Mouse (Mus musculus) yolk sac, embryonic 10.5 days (tissue): ENCODE measurements around the gene Phf23.

Experiments used
- DNase-seq: peaks from one replicate; pipeline ENCODE4 v3.0.0-alpha.2; 2017; ENCODE audit warnings: low spot score

Phf23 gene

DNA sequence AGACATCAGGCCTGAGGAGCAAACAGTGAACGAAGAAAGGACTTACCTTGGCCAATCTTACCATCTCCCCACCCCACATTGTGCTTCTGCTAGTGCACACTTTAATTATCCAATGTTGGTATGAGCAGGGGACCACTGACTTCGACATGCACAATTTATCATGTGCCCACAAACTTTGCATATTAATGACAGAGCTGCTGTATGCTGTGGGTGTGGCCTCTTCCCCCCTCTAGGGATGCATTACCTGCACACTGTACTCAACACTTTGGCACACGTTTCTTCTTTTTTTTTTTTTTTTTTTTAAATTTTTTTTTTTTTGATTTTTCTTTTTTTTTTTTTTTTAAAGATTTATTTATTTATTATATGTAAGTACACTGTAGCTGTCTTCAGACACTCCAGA, 24.8 kb upstream of the Phf23 start:
- DNase-seq: no peak

DNA sequence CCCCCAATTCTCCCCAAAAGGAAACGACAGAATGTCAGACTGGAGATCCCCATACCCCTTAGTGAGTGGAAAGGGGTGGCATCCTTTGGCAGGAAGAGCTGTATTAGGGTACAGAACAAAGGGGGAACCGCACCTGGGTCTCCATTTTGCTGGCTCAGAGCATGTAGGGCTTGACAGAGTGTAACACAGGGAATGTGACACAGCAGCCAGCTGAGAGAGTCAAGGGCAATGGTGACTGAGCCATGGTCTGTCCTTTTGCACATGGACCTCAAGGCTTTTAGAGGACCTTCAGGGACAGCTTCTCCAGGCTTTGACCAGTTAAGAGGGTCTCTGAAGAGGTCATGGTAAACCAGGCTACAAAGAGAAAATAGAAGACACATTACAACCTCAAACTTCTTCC, 20.7 kb upstream of the Phf23 start:
- no peak for DNase-seq

GRCm38 (mm10) chr11:69976271-69976670, 19.3 kb upstream of the Phf23 start:
- DNase-seq: no peak

DNA sequence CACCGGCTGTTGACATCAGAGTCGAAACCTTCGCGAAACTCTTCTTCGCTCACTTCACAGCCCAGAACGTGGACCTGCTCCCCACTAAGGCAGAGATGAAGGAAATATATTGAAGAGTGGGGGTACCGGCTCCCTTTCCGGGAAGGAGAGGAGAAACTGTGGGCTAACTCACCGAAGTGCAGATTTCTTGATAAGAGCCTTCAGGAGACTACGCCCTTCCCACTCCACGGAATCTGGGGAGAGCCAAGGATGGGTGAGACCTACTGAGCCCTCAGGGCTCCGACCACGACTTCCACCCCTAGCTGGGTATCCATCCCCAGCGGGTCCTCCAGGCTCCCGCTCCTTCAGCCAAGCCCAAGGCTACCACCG, 15.8 kb upstream of the Phf23 start:
- no peak for DNase-seq

- DNase-seq: peak; percentile 100
These were observed 15.1 kb upstream of the Phf23 start for GRCm38 (mm10) chr11:69980196-69981140.

- DNase-seq: no peak
These were observed 14.3 kb upstream of the Phf23 start, which contains the start of gene Ctdnep1 for GRCm38 (mm10) chr11:69981141-69981762. Gene Ctdnep1 (plus strand): TSS chr11:69981156.

GRCm38 (mm10) chr11:69982225-69982624, 13.4 kb upstream of the Phf23 start, which contains the start of gene Elp5:
Gene Elp5 (minus strand): TSS chr11:69982517.
- DNase-seq: no peak

- no peak for DNase-seq
These were observed 12.7 kb upstream of the Phf23 start for GRCm38 (mm10) chr11:69982877-69983276.

DNA sequence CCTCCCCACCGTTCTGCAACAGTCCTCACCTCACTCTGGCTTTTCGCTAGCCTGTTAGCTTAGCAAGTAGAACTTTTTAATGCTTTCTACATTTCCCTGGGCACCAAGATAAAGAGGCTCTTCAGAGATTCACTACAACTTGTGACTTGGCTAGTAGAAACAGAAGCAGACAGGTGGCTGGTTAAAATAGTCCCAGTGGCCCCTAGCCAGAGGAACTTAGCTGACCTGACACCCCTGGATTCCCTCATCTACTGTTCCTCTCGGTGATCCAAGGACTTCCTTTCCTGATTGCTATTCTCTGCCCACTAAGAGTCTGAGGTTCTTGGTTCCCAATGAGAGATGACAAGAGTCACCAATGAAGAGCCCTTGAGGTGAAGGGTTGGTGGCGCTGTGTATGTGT, 12.2 kb upstream of the Phf23 start:
- no peak for DNase-seq

- DNase-seq: no peak
These were observed 11.1 kb upstream of the Phf23 start for GRCm38 (mm10) chr11:69984431-69984830.

- DNase-seq: no peak
These were observed 5.6 kb upstream of the Phf23 start for GRCm38 (mm10) chr11:69989949-69990348.

DNA sequence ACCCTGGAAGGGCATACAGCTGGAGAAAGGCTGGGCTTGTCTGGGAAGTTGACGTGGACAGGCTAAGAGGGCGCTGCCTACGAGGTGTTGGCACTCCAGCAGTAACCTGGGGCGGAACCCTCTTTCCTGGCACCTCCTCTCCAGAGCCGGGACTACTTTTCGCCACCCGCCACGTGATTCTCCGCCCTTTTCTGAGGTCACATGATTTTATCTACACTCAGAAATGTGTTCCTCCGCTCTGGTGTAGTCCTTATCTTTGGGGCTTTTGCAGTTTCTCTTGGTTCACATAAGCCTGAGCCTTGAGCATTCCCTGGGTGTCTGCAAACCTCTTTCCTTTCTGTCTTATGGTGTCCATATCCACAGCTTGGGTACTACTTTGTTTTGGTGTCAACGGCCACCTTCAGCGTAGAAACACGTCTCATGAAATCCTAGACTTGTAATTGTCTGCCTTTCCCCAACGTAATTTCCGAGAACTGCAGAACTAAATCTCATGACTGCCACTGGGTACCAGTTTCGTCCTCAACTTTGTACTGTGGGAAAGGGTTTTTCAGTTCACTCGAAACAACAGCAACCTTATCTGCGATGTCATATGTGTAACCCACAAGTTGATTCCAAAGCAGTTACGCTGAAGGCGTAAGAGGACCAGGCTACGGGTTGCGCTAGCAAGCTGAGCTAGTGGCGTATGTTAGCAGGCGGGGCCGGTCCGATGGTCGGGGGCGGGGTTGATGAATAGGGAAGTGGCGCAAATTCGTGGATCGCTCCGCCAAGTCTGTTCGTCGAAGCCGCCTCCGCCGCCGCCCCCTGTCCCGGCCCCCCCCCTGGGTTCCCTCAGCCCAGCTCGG, 4.5 kb upstream of the Phf23 start, which contains the start of gene Gabarap:
TSS of gene Gabarap (plus strand) at position 294 of the 842 bp plus-strand sequence.
- DNase-seq: peak; percentile 97

DNA sequence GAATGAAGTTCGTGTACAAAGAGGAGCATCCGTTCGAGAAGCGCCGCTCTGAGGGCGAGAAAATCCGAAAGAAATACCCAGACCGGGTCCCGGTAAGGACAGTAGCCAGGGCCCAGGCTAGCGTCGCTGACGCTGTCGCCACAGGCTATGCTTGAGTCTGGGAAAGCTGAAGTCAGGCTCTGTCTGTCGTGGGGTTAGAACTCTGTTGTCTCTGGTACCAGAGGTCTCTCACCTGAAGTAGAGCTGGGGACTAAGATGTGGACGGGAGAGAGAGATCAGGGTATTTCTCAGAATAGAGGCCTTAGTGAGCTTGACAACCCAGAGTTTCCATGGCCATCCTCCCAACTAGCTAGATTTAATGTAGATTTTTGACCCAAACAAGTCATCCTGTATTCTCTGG, 3.9 kb upstream of the Phf23 start:
- no peak for DNase-seq

GRCm38 (mm10) chr11:69992396-69992795, 3.2 kb upstream of the Phf23 start:
- DNase-seq: no peak

- no peak for DNase-seq
These were observed 2.6 kb upstream of the Phf23 start for GRCm38 (mm10) chr11:69992932-69993331.

- DNase-seq: no peak
These were observed 1.0 kb upstream of the Phf23 start for GRCm38 (mm10) chr11:69994401-69995090.

DNA sequence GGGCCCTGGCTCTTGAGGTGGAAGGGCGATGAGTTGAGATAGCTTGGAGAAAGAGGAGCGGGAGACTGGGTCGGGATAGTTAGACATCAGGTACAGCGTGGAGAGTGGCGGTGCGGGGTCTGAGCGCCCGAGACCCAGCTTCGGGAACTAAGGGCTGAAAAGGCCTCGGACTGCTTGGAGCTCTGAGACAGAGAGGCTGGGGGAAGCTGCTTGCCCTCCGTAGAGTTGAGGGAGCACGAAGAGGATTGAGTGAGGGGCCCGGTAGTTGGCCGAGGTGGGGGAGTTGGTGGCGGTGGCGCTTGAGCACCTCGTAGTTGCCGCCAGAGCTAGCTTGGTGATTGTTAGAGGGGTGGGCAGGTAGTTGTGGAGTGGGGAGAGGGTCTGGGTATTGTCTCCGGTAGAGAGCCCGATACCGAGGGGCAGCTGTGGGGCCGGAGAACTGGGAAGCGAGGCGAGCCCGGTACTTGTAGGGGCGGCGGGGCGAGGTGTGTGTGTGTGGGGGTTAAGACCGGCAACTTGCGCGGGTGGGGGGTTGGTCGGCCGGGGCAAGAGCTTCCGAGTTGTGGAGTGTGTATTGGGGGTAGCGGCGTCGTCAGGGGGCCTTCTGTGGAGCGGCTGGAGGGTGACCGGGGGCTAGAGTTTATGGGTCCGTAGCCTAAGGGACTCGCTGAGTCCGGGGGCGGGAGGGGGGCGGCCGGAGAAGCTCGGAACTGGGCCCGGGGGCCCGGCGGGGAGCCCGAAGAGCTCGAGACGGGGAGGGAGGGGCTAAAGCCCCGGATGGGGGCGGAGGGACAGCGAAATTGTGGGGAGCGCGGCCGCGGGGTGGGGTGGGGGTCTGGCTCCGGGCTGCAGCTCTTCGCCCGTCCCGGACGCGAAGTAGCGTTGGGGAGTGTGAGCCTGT, 834 bp downstream of the Phf23 start:
- DNase-seq: no peak

DNA sequence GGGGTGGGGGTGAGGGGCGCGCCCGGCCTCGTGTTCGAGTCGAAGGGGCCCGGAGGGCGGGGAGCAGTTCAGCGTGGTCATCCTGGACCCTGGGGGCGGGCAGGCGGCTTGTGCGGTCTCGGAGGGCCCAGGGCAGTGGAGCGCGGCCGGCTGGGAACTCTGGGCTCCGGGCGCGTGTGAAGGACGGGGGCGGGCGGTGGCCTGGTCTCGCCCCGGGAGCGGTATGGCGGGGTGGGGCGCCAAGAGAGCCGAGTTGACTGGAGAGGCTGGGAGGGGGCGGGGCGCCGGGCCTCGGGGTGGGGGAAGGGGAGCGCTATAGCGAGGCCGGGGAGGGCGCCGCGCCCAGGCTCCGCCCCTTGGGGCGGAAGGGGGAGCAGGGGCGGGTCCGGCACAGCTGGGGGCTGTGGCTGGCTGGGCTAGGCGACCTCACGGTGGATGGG, 1.5 kb downstream of the Phf23 start:
- peak; percentile 95 for DNase-seq

- no peak for DNase-seq
These were observed 3.3 kb downstream of the Phf23 start for GRCm38 (mm10) chr11:69998567-69999491.
